Comparison of ENCODE assay signal across 16 mouse cellular contexts in genomic region chr12:78769031-78769713, GRCm38 (mm10). TPM values are rescaled to one million over a fixed set of nuclear protein-coding genes. Genes with fewer than 3 reads are reported as not detected.
DNase-seq lines count a peak whose midpoint lies in the region; ATAC-seq and TF ChIP-seq lines count a peak whose summit lies in the region.
"Had no signal": no experiment of that assay in that cellular context is flagged by ENCODE, and none has a peak within 500 bp of the region (broad histone marks: within the 10 kb centered on the region; RNA-seq: fewer than 3 reads in every experiment).

No protein-coding gene starts in this region.

- H3K4me2 ChIP-seq in heart, embryonic 11.5 days, result no peak overlapping the region
- H3K4me2 ChIP-seq in stomach, embryonic 16.5 days (ENCODE audit: low read depth, low read length), result no peak overlapping the region
- no peak overlapping the region for H3K4me2 ChIP-seq in forebrain, embryonic 14.5 days (ENCODE audit: low read length)
- H3K4me2 ChIP-seq: liver, embryonic 13.5 days; midbrain, embryonic 13.5 days had no signal

- intact Hi-C loops in heart, adult 2 months (cut with DNase I), result no loop called here
- intact Hi-C loops in left cerebral cortex, adult 2 months (cut with DNase I), result no loop called here

- DNase-seq in heart, adult 2 months, result no peak
- peak; percentile 85 for DNase-seq in liver, adult 2 months (ENCODE audit: extremely low read depth, low read depth, low spot score)
- DNase-seq in liver, result no peak
- DNase-seq in adrenal gland, adult 2 months, result peak; percentile 47
- DNase-seq in forebrain, embryonic 14.5 days (ENCODE audit: low spot score), result no peak
- DNase-seq in left cerebral cortex, adult 2 months (ENCODE audit: extremely low spot score in 1 of 2, low spot score in 2 of 2), result no peak
- DNase-seq: cerebellum, adult 18-20 months; liver, embryonic 13.5 days; lung, postnatal 4 days; right cerebral cortex, adult 18-20 months; thymus, adult 2 months had no signal

- TF ChIP-seq EP300 in heart, adult 2 months (IDR thresholded peaks at IDR 0.05; ENCODE audit: insufficient read depth, low read depth, low read length), result no peak

- no peak for TF ChIP-seq CTCF in heart, adult 2 months (IDR thresholded peaks at IDR 0.05)
- no peak for TF ChIP-seq CTCF in liver, adult 2 months (IDR thresholded peaks at IDR 0.05; ENCODE audit: low read depth, low read length)
- TF ChIP-seq CTCF in left cerebral cortex, adult 2 months (IDR thresholded peaks at IDR 0.05), result no peak

- H3K9ac ChIP-seq in heart, adult 2 months (ENCODE audit: low read depth, low read length), result no peak overlapping the region
- no peak overlapping the region for H3K9ac ChIP-seq in heart, embryonic 11.5 days (ENCODE audit: low read depth, low read length)
- no peak overlapping the region for H3K9ac ChIP-seq in liver, adult 2 months (ENCODE audit: low read depth, low read length)
- H3K9ac ChIP-seq in stomach, embryonic 16.5 days (ENCODE audit: low read length), result no peak overlapping the region
- H3K9ac ChIP-seq in forebrain, embryonic 14.5 days (ENCODE audit: low read length), result no peak overlapping the region
- H3K9ac ChIP-seq: liver, embryonic 13.5 days; midbrain, embryonic 13.5 days had no signal

- ATAC-seq in heart, embryonic 11.5 days (replicated peaks; ENCODE audit: insufficient number of reproducible peaks, low FRiP score, low TSS enrichment), result no peak
- ATAC-seq in stomach, embryonic 16.5 days (ENCODE audit: insufficient read depth, low FRiP score), result peak; percentile 73
- ATAC-seq in forebrain, embryonic 14.5 days, result no peak
- ATAC-seq: hindbrain, postnatal 0 days; midbrain, embryonic 13.5 days had no signal

- H3K4me3 ChIP-seq in heart, adult 2 months, result no peak overlapping the region
- no peak overlapping the region for H3K4me3 ChIP-seq in heart, embryonic 11.5 days (ENCODE audit: low read depth, low read length)
- H3K4me3 ChIP-seq in liver, adult 2 months (ENCODE audit: insufficient read depth, low read depth, low read length), result no peak overlapping the region
- no peak overlapping the region for H3K4me3 ChIP-seq in stomach, embryonic 16.5 days (replicated peaks; ENCODE audit: low read length)
- H3K4me3 ChIP-seq in forebrain, embryonic 14.5 days (ENCODE audit: low read depth, low read length), result no peak overlapping the region
- H3K4me3 ChIP-seq in left cerebral cortex, adult 2 months, result no peak overlapping the region
- H3K4me3 ChIP-seq: forebrain, embryonic 10.5 days; liver, embryonic 13.5 days; midbrain, embryonic 13.5 days had no signal

- H3K4me1 ChIP-seq in heart, adult 2 months (ENCODE audit: control insufficient read depth, insufficient read depth, low read length), result peaks cover 6% of the 10 kb centered on the region
- 0 out of 2 replicates have a peak, but pooled peaks cover 3% of the 10 kb centered on the region for H3K4me1 ChIP-seq in heart, embryonic 11.5 days (ENCODE audit: control insufficient read depth, insufficient read depth, low read length)
- peaks cover 3% of the 10 kb centered on the region; the same call in 1 of the 2 replicates for H3K4me1 ChIP-seq in liver, adult 2 months (ENCODE audit: control insufficient read depth, insufficient read depth, low read length)
- no peaks in the 10 kb centered on the region for H3K4me1 ChIP-seq in stomach, embryonic 16.5 days (ENCODE audit: control insufficient read depth, insufficient read depth, low read length)
- no peaks in the 10 kb centered on the region for H3K4me1 ChIP-seq in forebrain, embryonic 14.5 days (ENCODE audit: control insufficient read depth, insufficient read depth, low read length)
- H3K4me1 ChIP-seq: midbrain, embryonic 13.5 days had no signal

- peak overlapping the region; percentile 29 for H3K27ac ChIP-seq in heart, adult 2 months
- no peak overlapping the region for H3K27ac ChIP-seq in heart, embryonic 11.5 days (ENCODE audit: low read depth, low read length)
- H3K27ac ChIP-seq in liver, adult 2 months (replicated peaks; ENCODE audit: insufficient read depth, low read depth, low read length), result no peak overlapping the region
- no peak overlapping the region for H3K27ac ChIP-seq in stomach, embryonic 16.5 days (ENCODE audit: low read length)
- no peak overlapping the region for H3K27ac ChIP-seq in forebrain, embryonic 14.5 days (ENCODE audit: low read depth, low read length)
- H3K27ac ChIP-seq in left cerebral cortex, adult 2 months, result no peak overlapping the region
- H3K27ac ChIP-seq: forebrain, embryonic 10.5 days; hindbrain, postnatal 0 days; liver, embryonic 13.5 days; midbrain, embryonic 13.5 days had no signal

- 0 out of 2 replicates have a peak, but pooled peaks cover 2% of the 10 kb centered on the region for H3K79me2 ChIP-seq in heart, adult 2 months (replicated peaks; ENCODE audit: control insufficient read depth, insufficient read depth, low read length)
- peaks cover 6% of the 10 kb centered on the region; the same call in 1 of the 2 replicates for H3K79me2 ChIP-seq in liver, adult 2 months (ENCODE audit: control insufficient read depth, insufficient read depth, low read length)

- no peaks in the 10 kb centered on the region for H3K9me3 ChIP-seq in heart, embryonic 11.5 days (replicated peaks; ENCODE audit: control insufficient read depth, low read length)
- no peaks in the 10 kb centered on the region for H3K9me3 ChIP-seq in stomach, embryonic 16.5 days (replicated peaks; ENCODE audit: control insufficient read depth, low read length)
- H3K9me3 ChIP-seq in forebrain, embryonic 14.5 days (replicated peaks; ENCODE audit: control insufficient read depth, low read length), result no peaks in the 10 kb centered on the region
- H3K9me3 ChIP-seq: forebrain, embryonic 10.5 days; liver, embryonic 13.5 days; midbrain, embryonic 13.5 days had no signal

- H3K36me3 ChIP-seq in heart, adult 2 months (ENCODE audit: control insufficient read depth, insufficient read depth, low read length), result peaks cover 10% of the 10 kb centered on the region
- H3K36me3 ChIP-seq in heart, embryonic 11.5 days (ENCODE audit: control insufficient read depth, insufficient read depth, low read length), result peaks cover 2% of the 10 kb centered on the region; the same call in 1 of the 2 replicates
- no peaks in the 10 kb centered on the region for H3K36me3 ChIP-seq in liver, adult 2 months (ENCODE audit: control insufficient read depth, insufficient read depth, low read length)
- H3K36me3 ChIP-seq in stomach, embryonic 16.5 days (ENCODE audit: control insufficient read depth, insufficient read depth, low read length), result no peaks in the 10 kb centered on the region
- no peaks in the 10 kb centered on the region for H3K36me3 ChIP-seq in forebrain, embryonic 14.5 days (ENCODE audit: control insufficient read depth, insufficient read depth, low read length)
- H3K36me3 ChIP-seq: liver, embryonic 13.5 days; midbrain, embryonic 13.5 days had no signal

- no peak for TF ChIP-seq POLR2A in heart, adult 2 months (IDR thresholded peaks at IDR 0.05; ENCODE audit: insufficient read depth, low read depth, low read length)
- no peak for TF ChIP-seq POLR2A in liver, adult 2 months (IDR thresholded peaks at IDR 0.05; ENCODE audit: extremely low read depth, insufficient read depth, low read length)

- 39% methylated on average over 6 of the region's 6 CpGs for WGBS in heart, adult 2 months
- 51% methylated on average over 6 of the region's 6 CpGs for WGBS in heart, embryonic 11.5 days (ENCODE audit: insufficient replicate concordance)
- WGBS in liver, adult 2 months, result 32% methylated on average over 6 of the region's 6 CpGs
- WGBS in stomach, embryonic 16.5 days, result 59% methylated on average over 6 of the region's 6 CpGs
- WGBS in forebrain, embryonic 14.5 days, result 91% methylated on average over 6 of the region's 6 CpGs

- no peaks in the 10 kb centered on the region for H3K27me3 ChIP-seq in heart, adult 2 months (ENCODE audit: control insufficient read depth, insufficient read depth, low read length)
- H3K27me3 ChIP-seq in heart, embryonic 11.5 days (ENCODE audit: control insufficient read depth, insufficient read depth, low read length), result no peaks in the 10 kb centered on the region
- H3K27me3 ChIP-seq in liver, adult 2 months (ENCODE audit: control insufficient read depth, insufficient read depth, low read length), result no peaks in the 10 kb centered on the region
- H3K27me3 ChIP-seq in stomach, embryonic 16.5 days (ENCODE audit: control insufficient read depth, insufficient read depth, low read length), result no peaks in the 10 kb centered on the region
- H3K27me3 ChIP-seq in forebrain, embryonic 14.5 days (replicated peaks; ENCODE audit: control insufficient read depth, insufficient read depth, low read length), result no peaks in the 10 kb centered on the region
- H3K27me3 ChIP-seq: liver, embryonic 13.5 days; midbrain, embryonic 13.5 days had no signal

RNA-seq across cellular contexts. Expression of gene Mpp5, which starts 20.5 kb away (rescaled TPM):
- 10 to 100 TPM; 11.1 to 19.2 TPM for total RNA-seq in heart, adult 2 months (2021)
- 2.1 and 6.5 TPM in 2 replicates for polyA plus RNA-seq in heart, adult 2 months (2012; rRNA removed)
- polyA plus RNA-seq in heart, embryonic 11.5 days (2014; fragmentation: Nextera tagmentation; extraction: Ambion mirVana), result 19.7 and 24.3 TPM in 2 replicates
- 12.1 and 17.0 TPM in 2 replicates for total RNA-seq in liver, adult 2 months (2014; rRNA removed)
- polyA plus RNA-seq in liver, adult 2 months (2012; rRNA removed), result 0.84 and 0.95 TPM in 2 replicates
- total RNA-seq in adrenal gland, adult 2 months (2021), result 10 to 100 TPM; 26.9 to 36.3 TPM
- 0.33 and 0.36 TPM in 2 replicates for polyA plus RNA-seq in adrenal gland, adult 2 months (2012; rRNA removed)
- polyA plus RNA-seq in stomach, embryonic 16.5 days (2015; fragmentation: Nextera tagmentation; extraction: Ambion mirVana), result 18.3 and 19.7 TPM in 2 replicates
- polyA plus RNA-seq in forebrain, embryonic 14.5 days (2014; fragmentation: Nextera tagmentation; extraction: Ambion mirVana), result 12.1 and 16.1 TPM in 2 replicates
- 10 to 100 TPM; 26.0 to 30.0 TPM for total RNA-seq in left cerebral cortex, adult 2 months (2021)

Comparison
In these comparisons a context has a peak if more than half of its experiments do, and no peak if none do; other contexts are left out.
1. DNase-seq: peak in liver, adult 2 months (single experiment) and adrenal gland, adult 2 months (single experiment); none in heart, adult 2 months (0 of 2), liver (single experiment), forebrain, embryonic 14.5 days (single experiment) and left cerebral cortex, adult 2 months (0 of 2).